Mouse (Mus musculus): Measurements from ENCODE around the gene Hmgb2. TPM values are rescaled to one million over a fixed set of nuclear protein-coding genes. Genes with fewer than 3 reads are reported as not detected.

Gene Hmgb2
- polyA plus RNA-seq (2014; fragmentation: Illumina TruSeq; extraction: RNeasy Lipid Tissue Mini Kit (QIAGEN cat#74804); ENCODE audit: low read depth, low replicate concordance) = 11.0 TPM

DNA sequence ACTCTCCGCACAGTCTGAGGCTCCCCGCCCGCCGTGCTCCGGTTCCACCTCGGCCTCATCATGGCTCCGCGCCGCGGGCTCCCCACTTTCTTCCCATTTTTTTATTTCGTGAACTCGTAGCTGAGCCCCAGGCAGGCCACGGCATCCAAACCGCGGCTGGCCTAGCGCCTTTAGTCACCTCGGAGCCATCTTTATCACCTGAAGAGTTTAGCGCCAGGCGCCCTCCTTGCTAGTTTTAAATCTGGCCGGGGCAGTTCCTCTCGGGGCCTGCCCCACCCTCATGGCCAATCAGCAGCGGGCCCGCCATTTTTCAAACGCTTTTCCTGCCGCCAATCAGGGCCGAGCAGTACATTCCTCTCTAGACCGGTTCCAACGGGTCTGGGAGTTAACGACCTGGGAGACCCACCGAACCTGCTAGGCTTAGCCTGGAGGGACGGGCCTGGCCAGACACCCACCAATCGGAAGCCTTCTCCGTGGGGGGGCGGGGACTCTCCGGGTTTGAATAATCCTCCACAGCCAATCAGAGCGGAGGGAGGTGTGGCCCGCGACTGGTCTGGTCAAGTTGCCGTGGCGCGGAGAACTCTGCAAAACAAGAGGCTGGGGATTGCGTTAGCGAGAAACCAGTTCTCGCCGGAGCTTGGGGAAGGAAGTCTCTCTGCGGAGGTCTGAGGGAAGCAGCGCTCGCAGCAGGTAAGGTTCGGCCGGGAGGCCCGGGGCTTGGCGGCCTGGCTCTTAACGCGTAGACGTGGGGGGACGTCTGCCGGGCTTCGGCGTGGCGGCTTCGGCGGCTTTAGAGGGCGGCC lies at the start of gene Hmgb2:
Hmgb2 (plus strand) TSS at position 592 of the 803 bp plus-strand sequence.

GRCm38 (mm10) chr8:57487441-57488155 lies 24.1 kb upstream of the Hmgb2 start, which contains the start of gene Sap30:
Sap30 (minus strand) TSS chr8:57487860.

Other genes with a start within 250 kb of the Hmgb2 start
- gene Hand2, start 190.9 kb upstream of the Hmgb2 start, polyA plus RNA-seq (2014; fragmentation: Illumina TruSeq; extraction: RNeasy Lipid Tissue Mini Kit (QIAGEN cat#74804); ENCODE audit: low read depth, low replicate concordance) = 34.2 TPM
- gene Scrg1, start 56.0 kb upstream of the Hmgb2 start, polyA plus RNA-seq (2014; fragmentation: Illumina TruSeq; extraction: RNeasy Lipid Tissue Mini Kit (QIAGEN cat#74804); ENCODE audit: low read depth, low replicate concordance) = not detected
- gene Sap30, start 24.0 kb upstream of the Hmgb2 start, polyA plus RNA-seq (2014; fragmentation: Illumina TruSeq; extraction: RNeasy Lipid Tissue Mini Kit (QIAGEN cat#74804); ENCODE audit: low read depth, low replicate concordance) = 11.7 TPM
- 7.0 TPM for gene Galnt7, start 141.1 kb downstream of the Hmgb2 start, polyA plus RNA-seq (2014; fragmentation: Illumina TruSeq; extraction: RNeasy Lipid Tissue Mini Kit (QIAGEN cat#74804); ENCODE audit: low read depth, low replicate concordance)